Mouse (Mus musculus) heart, postnatal 0 days (tissue): ENCODE measurements at regions not wholly inside any gene's neighbourhood (a gene's known extent, or its start where the extent isn't known, plus 50 kb on each side); places are given as distances from the start of the nearest gene placed in this dataset.

ENCODE experiments used
- CTCF ChIP-seq: IDR thresholded peaks from 2 replicates; pipeline ENCODE4 v1.5.1; 2016; ENCODE audit warnings: antibody characterized with exemption, control low read depth, low read depth
- EP300 ChIP-seq: IDR thresholded peaks from 2 replicates; pipeline ENCODE4 v1.6.1; 2016; ENCODE audit warnings: antibody characterized with exemption, low read depth

GRCm38 (mm10) chr13:97652279-97652678, 108.2 kb downstream of the Gm10260 start:
- TF ChIP-seq CTCF (no peak), EP300 (no peak)
